Mouse (Mus musculus) layer of hippocampus, adult 8-10 months (tissue): ENCODE data around the gene Dgkg. TPM values are rescaled to one million over a fixed set of nuclear protein-coding genes. Genes with fewer than 3 reads are reported as not detected.

Experiments
- DNase-seq, 2 experiments: peaks; one replicate each; pipeline ENCODE4 v3.0.0; 2022; ENCODE audit warnings: low spot score in 2 of 2
- microRNA-seq, 2 experiments: library from miRNA; unstranded; fragments of <30 nt; microRNA quantifications; one replicate each; pipeline ENCODE4 v1.2.0; 2022
- total RNA-seq, 4 experiments: library from RNA; stranded (reverse); gene quantifications; 2 replicates each; pipeline ENCODE4 v1.2.4; 2022

Gene Dgkg
- total RNA-seq, 4 experiments from 2014 or later = 171 to 234 (median 200) TPM

DNA sequence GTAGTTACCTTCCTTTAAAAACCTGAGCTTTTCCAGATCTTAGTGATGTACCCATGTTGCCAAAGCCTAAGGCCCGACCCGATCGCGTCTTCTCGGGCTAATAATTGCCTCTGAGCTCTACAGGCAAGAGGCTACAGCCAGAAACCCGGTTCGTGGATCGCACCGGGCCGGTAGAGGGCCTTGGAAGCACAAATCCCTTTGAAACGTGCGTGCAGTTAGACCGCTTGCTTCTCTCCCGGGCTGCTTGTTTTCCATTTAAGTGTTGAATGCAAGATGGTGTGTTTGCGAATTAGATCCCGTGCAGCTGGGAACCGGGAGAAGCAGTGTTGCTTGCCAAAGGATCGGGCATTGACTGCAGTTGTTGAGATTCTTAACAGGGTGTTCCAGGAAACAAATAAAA, 216.8 kb downstream of the Dgkg start:
- DNase-seq = peak; percentile 63 to 66

DNA sequence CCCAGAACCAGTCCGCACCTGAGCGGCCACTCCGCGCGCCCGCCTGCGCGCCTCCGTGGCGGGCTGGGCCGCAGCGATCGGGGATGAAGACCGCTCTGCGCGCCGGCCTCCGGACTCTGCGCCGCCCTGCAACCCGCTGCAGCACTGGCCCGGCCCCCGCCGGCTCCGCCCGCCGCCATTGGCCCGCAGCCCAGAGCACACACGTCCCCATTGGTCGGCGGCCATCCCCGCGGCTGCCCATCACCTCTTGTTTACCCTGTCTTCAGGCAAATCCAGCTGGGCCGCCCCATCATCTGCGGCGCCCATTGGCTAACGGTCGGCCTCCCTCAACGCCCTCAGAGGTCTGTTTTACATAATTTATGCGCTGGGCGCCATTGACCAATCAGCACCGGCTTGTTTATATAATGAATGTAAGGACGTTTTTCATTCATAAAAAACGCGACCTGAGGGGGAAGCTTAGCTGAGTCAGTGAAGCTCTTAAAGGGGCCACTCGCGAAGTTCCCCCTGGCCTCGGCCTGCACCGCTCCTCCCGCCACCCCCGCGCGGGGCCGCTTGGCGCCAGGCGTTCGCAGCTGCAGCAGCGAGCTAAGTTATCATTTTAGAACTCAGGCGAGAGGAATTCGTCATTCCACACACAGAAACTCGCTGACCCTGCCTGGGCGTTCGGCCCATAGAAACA, 217.4 kb downstream of the Dgkg start, which contains the start of gene Etv5:
Gene Etv5, minus strand, starts transcription at position 221 of the 679 bp plus-strand sequence.
- peak; percentile 100 for DNase-seq

DNA sequence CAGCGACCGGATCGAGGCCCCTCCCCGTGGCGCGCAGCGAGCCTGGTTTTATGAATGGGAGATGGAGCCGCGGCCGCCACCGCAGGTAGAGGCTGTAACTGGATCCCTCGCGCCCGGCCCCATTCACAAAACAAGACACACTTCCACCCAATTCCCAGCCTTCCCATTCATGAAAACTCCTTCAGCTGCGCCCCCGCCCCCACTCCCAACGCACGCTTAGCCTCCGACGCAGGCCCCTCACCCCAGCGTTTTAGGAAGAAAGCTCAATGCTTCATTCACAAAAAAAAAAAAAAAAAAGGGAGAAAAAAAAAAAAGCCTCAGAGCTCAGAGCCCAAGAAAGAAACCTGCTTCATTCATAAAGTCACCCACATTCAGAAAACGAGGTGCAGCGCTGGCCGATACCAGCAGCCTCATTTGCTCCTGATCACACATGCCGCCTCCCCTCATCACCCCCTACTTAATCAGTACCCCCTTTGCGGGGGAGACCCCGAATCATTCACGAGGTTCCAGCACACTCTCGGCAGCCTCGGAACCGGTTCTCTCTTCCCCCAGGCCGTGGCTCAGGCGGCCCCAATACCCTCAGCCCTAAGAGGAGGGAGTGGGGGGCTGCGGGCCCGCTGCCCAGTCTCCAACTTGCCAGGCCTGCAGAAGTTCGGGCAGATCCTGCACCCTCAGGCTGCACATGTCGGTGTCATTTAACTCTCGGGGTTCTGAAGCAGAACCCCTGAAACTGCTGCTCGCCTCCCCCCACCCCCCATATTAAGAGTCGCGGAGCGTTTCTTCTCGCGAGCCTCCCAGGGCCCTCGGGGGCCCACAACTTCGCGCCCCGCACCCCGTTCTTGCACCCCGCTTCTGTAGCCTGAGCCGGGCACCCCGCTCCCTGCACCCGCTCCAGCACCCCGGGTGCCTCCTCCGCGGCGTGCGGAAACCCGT, 218.3 kb downstream of the Dgkg start:
- peak; percentile 58 for DNase-seq

- DNase-seq = no peak
These were observed 220.9 kb downstream of the Dgkg start for GRCm38 (mm10) chr16:22436106-22436505.

GRCm38 (mm10) chr16:22434530-22434929, 222.5 kb downstream of the Dgkg start:
- DNase-seq = no peak

DNA sequence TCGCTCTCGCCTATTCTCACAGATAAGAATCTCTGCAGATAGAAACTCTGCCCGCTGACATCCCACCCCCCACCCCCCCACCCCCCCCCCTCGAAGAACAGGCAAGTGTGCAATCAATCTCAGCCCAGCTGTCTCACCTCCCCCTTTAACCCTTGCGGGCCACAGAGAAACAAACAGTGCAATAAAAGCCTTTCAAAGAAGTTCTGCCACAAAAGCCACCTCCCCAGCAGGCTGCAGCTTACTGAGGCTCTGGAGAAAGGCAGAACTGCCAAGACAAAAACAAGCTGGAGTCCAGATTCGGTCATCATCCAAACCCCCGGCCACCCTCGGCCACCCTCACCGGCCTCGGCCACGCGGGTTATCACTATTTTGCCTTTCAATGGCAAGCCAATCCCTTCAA, 223.1 kb downstream of the Dgkg start:
- DNase-seq = no peak

- no peak for DNase-seq
These were observed 225.2 kb downstream of the Dgkg start for GRCm38 (mm10) chr16:22431773-22432172.

- no peak for DNase-seq
These were observed 225.7 kb downstream of the Dgkg start for GRCm38 (mm10) chr16:22431335-22431734.

- DNase-seq = peak; percentile 80 to 88
These were observed 226.6 kb downstream of the Dgkg start for GRCm38 (mm10) chr16:22430211-22430951.

DNA sequence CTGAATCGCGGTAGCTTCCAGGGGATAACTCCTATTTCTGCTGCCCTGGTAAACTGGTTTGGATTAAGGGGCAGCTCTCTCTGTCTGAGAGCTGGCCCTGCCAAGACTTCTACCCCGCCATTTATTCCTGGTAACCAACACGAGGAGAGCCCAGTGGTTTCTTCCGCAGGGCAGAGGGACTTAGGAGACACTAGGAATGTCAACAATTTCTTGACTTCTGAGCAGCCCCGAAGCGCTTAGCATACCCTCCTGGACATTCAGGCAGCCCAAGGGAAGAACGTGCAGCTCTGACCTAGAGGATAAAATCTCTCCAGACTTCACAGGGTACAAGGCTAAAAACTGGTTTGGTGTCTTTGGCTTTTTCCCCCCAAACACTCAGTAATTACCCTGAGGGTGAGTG, 227.6 kb downstream of the Dgkg start:
- no peak for DNase-seq

- peak; percentile 88 to 93 for DNase-seq
These were observed 228.1 kb downstream of the Dgkg start for GRCm38 (mm10) chr16:22428853-22429341.

DNA sequence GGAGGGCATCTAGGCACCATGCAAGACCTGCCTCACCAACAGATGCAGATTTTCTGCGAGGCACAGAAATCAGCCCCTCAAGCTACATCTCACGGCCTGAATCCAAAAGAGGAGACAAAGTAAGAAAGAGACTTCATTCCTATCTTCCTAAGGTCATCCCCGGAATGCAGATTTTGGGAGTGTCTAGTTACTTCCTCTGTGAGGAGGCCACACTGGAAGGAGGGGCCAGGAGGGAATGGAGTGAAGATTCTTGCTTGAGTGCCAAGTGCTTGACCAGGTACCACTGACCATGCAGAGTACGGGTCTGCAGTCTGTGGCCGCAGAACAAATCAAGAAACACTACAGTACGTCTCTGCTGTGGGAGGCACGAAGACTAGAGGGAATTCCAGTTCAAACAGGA, 230.2 kb downstream of the Dgkg start:
- DNase-seq = no peak

DNA sequence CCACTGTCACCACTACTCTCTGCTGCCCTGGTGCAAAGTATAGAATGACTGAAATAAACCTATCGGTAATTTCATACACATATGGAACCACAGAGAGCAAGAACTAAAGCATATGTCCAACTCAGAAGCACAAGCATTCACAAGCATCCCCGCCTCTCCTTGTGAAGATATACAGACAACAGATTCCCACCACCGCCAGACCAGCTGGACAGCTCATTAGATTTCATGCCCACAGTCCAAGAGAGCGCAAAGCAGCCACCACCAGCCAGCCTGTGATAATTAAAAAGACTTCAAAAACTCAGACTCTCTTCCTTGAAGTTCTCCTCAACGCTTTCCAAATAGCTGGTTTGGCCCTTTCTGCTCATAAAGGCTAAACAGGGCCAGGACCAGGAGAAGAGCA, 234.8 kb downstream of the Dgkg start:
- DNase-seq = no peak

Small RNAs within 50 kb of the gene (microRNA-seq; reads per million reads assigned to microRNA genes)
- 0 reads per million in 2 experiments for gene Mir6362
- 0 reads per million in 2 experiments for gene Mir8095

Other genes with a start within 250 kb of the Dgkg start
- 10 to 100 TPM; 44.6 to 57.5 (median 50.9) TPM for gene Etv5, start 217.5 kb downstream of the Dgkg start, total RNA-seq
- not detected for gene Crygs, start 154.4 kb upstream of the Dgkg start, total RNA-seq
- 10 to 100 TPM; 12.5 to 15.4 (median 15.3) TPM for gene Tbccd1, start 200.4 kb upstream of the Dgkg start, total RNA-seq
- gene Dnajb11, start 200.6 kb upstream of the Dgkg start, total RNA-seq = 10 to 100 TPM; 51.4 to 63.3 (median 59.3) TPM
- not detected for gene Ahsg, start 234.1 kb upstream of the Dgkg start, total RNA-seq